Mouse (Mus musculus) granulocyte monocyte progenitor cell, adult 5-6 weeks (primary cell): Measurements from ENCODE around the gene Comp. TPM values are rescaled to one million over a fixed set of nuclear protein-coding genes. Genes with fewer than 3 reads are reported as not detected.

ENCODE experiments used
- ATAC-seq: replicated peaks from 2 replicates; pipeline ENCODE4 v1.8.0; 2016; ENCODE audit warnings: mild to moderate bottlenecking, moderate TSS enrichment, inconsistent platforms; ENCODE audit not compliant: poor library complexity, severe bottlenecking
- total RNA-seq, 2 experiments: library from RNA; stranded (forward) in 1 of 2; stranded (reverse) in 1 of 2; fragments of 200-712, 200-1000 nt in 1 of 2; fragments of >200 nt in 1 of 2; fragmentation: Nextera tagmentation in 1 of 2; gene quantifications; 2 replicates each; pipeline ENCODE4 v1.2.3; 2014 to 2017

Comp gene
- total RNA-seq, 2 experiments from 2014 or later, result not detected

- ATAC-seq, result no peak
These were observed 21.4 kb upstream of the Comp start for GRCm38 (mm10) chr8:70352000-70352384.

DNA sequence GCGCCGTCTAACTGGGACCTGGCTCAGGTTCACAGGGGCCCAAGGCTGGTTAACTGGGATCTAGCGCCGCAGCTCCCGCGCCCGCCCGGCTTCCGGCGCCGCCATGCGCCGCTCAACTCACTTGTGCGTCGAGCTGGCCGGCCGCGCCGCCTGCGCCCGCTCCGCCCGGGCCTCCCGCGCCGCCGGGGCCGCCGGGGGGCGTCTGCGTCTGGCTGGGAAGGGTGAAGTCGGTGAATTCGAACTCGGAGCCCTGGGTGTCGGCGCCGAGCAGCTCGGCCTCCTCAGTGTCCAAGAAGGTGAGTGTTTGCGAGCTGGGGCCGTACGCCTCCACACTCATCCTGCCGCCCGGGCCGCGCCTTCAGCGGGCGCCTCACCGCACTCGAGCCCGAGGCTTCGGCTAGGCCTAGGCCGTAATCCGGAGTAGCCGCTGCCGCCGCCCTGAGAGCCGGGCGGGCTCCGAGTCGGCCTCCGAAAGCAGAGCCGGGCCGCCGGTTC, 20.7 kb upstream of the Comp start:
- no peak for ATAC-seq

GRCm38 (mm10) chr8:70353194-70353817, 20.1 kb upstream of the Comp start, which contains the start of gene Upf1:
TSS of gene Upf1 (minus strand) at chr8:70353278.
- peak; percentile 77 for ATAC-seq

GRCm38 (mm10) chr8:70354004-70354403, 19.4 kb upstream of the Comp start:
- peak; percentile 77 for ATAC-seq

- no peak for ATAC-seq
These were observed 17.2 kb upstream of the Comp start for GRCm38 (mm10) chr8:70356111-70356510.

DNA sequence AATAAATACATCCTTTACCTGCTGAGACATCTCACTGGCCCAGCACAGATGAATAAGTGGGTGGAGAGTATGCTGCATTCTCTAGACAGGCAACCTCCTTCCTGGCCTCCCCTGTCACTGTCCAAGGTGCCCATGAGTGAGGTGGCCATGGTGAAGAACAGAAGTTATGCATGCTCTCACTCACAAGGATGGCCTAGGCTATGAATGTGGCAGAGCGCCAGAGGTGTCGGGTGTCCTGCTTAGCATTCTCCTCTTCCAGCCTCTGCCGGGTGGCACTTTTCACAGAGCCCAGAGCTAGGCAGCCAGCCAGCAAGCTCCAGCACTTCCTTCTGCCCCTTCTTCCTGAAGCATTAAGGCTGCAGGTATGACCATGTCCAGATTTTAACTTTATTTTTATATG, 13.9 kb upstream of the Comp start:
- ATAC-seq, result no peak

DNA sequence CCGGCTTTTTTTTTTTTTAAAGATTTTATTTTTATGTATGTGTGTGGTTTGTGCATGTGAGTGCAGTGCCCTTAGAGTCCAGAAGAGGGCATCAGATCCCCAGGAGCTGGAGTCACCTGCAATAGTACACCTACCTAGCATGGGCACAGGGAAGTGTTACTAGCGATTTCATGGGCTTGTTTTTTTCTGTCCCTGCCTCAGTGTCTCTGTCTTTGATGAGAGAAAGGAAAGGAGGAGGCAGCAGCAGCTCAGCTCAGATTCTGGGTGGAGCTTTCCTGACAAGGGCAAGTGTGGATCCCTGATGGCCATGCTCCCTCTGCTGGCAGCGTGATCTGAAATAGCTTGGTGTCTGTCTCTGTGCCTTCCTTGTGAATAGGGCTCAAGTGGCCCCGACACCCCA, 12.6 kb upstream of the Comp start:
- ATAC-seq, result peak; percentile 55

- no peak for ATAC-seq
These were observed 11.8 kb upstream of the Comp start for GRCm38 (mm10) chr8:70361484-70362032.

DNA sequence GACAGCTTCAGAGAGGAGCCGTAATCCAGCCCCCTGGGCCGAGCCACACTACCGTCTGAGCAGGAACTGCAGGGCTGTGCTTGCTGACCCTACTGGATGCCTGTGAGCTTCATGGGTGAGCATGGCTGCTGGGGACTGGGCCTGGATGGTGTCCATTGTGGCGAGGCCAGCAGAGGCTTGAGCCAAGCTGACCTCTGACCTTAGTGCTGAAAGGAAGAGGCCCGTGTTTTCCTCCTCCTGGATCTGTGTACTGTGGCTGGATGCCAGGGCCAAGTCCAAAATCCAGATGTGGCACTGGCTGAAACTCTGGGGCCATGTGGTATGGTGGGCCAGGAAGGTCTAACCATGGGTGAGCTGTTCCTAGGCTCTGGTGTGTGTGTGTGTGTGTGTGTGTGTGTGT, 9.3 kb upstream of the Comp start:
- no peak for ATAC-seq

DNA sequence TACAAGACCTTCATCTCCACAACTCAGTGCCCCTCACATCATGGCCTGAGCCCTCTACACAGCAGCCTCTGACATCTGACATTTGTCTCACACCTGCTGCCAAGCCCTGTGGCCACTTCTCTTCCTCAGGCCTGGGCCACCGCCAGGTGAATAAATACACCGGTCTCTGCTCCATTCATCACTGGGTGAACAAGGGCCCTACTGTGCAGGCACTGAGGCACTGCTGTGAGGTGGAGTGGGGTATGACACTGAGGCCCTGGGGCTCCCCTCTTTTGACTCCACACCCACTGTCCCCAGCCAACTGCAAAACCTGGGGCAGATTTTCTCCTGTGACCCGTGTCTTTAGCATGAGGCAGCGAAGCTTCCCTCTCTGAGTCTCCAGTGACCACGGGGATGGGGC, 6.8 kb upstream of the Comp start:
- no peak for ATAC-seq

DNA sequence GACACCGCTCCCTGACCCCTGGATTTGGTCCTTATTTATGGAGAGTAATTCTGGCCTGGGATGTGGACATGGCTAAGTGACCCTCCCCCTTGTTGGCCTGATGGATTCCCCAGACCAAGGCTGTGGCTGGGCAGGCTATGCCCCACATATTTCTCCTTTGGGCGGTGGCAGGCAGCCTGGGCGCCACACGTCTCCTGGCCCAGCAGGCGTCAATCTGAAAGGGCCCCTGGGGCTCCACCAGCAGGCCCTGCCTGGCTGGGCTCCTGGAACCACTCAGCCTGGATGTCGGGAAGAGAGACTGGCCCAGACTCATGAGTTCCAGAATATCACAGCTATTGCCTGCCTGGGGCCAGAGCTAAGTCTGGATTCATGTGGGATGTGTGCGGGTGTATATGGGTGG, 2.9 kb upstream of the Comp start:
- no peak for ATAC-seq

GRCm38 (mm10) chr8:70371951-70372350, 1.4 kb upstream of the Comp start:
- ATAC-seq, result no peak

- ATAC-seq, result peak; percentile 63
These were observed 1.1 kb downstream of the Comp start for GRCm38 (mm10) chr8:70374318-70374927.

- ATAC-seq, result peak; percentile 60
These were observed 2.0 kb downstream of the Comp start for GRCm38 (mm10) chr8:70375212-70375859.

GRCm38 (mm10) chr8:70376275-70376741, 3.0 kb downstream of the Comp start:
- peak; percentile 20; the same call in 1 of the 2 replicates for ATAC-seq

GRCm38 (mm10) chr8:70377049-70377448, 3.7 kb downstream of the Comp start:
- ATAC-seq, result no peak

DNA sequence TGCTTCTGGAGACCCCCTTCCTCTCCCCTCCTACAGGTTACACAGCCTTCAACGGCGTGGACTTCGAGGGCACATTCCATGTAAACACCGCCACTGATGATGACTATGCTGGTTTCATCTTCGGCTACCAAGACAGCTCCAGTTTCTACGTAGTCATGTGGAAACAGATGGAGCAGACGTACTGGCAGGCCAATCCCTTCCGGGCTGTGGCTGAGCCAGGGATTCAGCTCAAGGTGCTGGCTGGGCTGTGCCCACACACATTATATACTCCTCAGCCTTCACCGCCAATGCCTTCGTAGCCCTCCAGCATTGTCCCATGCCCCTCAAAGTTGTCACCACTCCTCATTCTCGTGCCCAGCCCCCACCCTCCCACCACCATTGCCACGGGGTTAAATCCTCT, 6.7 kb downstream of the Comp start:
- ATAC-seq, result no peak

DNA sequence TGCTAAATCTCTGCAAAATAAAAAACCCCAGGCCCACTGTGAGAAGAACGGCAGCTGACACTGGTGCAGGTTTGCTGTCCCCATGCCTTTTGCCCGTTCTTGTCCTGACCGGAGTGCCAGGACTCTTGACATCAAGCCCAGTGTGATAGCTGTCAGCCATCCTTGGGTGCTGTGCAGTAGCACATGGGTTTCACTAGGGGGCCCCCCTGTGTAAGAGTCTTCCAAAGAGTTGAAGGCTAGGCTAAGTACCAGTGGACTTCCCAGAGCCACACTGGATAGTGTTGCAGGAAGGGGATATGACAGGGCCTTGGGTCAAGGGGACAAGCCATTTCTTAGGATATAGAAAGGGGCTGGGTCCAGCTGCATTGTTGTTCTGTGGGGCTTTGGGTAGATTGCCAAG, 9.9 kb downstream of the Comp start:
- ATAC-seq, result peak; percentile 72

DNA sequence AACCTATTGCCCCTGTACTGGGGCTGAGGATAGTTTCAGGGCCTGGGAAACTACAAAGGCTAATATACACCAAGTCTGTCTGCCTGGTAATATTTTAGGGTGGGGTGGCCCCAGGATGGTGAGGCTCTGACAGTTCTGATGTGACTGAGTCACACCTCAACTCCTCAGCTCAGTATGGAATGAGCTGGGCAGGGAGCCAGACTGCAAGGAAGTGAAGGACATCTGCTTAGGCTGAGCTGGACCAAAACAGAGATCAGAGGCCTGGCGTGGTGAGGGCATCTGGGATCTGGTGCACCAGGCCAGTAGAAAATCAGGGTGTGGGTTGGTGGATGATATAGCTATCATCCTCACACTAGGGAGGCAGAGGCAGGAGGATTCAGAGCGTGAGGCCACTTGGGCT, 16.3 kb downstream of the Comp start:
- no peak for ATAC-seq

GRCm38 (mm10) chr8:70393087-70393486, 19.7 kb downstream of the Comp start:
- no peak for ATAC-seq
